Mouse (Mus musculus) intestine, embryonic 16.5 days (tissue): ENCODE results near the gene Ndufv1. TPM values are rescaled to one million over a fixed set of nuclear protein-coding genes. Genes with fewer than 3 reads are reported as not detected.
"Not testable (repeated sequence)": the region's sequence is repeated elsewhere in the genome, so short reads cannot be mapped to it uniquely, and the experiment has no call there.

Experiments
- ATAC-seq: fragments of 200-750 bp; cut with Nextera tagmentation; 2 replicates; pipeline ENCODE4 v1.8.0; 2017; ENCODE audit warnings: moderate TSS enrichment, moderate library complexity
- H3K27ac ChIP-seq: fragments of 300-500 bp; sonication (generic); 2 replicates; pipeline ENCODE4 v1.5.1; 2014; ENCODE audit warnings: mild to moderate bottlenecking, low read length
- H3K27me3 ChIP-seq: fragments of 300-500 bp; sonication (generic); replicated peaks from 2 replicates; pipeline ENCODE4 v1.6.1; 2014; ENCODE audit warnings: low read length, control low read depth, mixed read lengths; ENCODE audit not compliant: control insufficient read depth, insufficient read depth
- H3K36me3 ChIP-seq: fragments of 300-500 bp; sonication (generic); 2 replicates; pipeline ENCODE4 v1.6.1; 2014; ENCODE audit warnings: low read length, control low read depth; ENCODE audit not compliant: control insufficient read depth, insufficient read depth
- H3K4me1 ChIP-seq: fragments of 300-500 bp; sonication (generic); 2 replicates; pipeline ENCODE4 v1.6.1; 2014; ENCODE audit warnings: low read length, control low read depth, mixed read lengths; ENCODE audit not compliant: control insufficient read depth, insufficient read depth
- H3K4me2 ChIP-seq: fragments of 300-500 bp; sonication (generic); 2 replicates; pipeline ENCODE4 v1.6.1; 2014; ENCODE audit warnings: low read depth, low read length, control low read depth
- H3K4me3 ChIP-seq: fragments of 300-500 bp; sonication (generic); 2 replicates; pipeline ENCODE4 v1.5.1; 2014; ENCODE audit warnings: mild to moderate bottlenecking, low read length
- H3K9ac ChIP-seq: fragments of 300-500 bp; sonication (generic); 2 replicates; pipeline ENCODE4 v1.6.1; 2014; ENCODE audit warnings: low read depth, low read length
- H3K9me3 ChIP-seq: fragments of 300-500 bp; sonication (generic); 2 replicates; pipeline ENCODE4 v1.6.1; 2016; ENCODE audit warnings: low read length, control low read depth; ENCODE audit not compliant: control insufficient read depth
- WGBS: fragments of 180-500 bp; shearing (Covaris S2); extraction: QIAGEN DNeasy Blood & Tissue Kit; methylation state at CpG from one replicate; pipeline ENCODE4 v1.1.7; 2014; 5-methylcytosine and 5-hydroxymethylcytosine counted together
- polyA plus RNA-seq: library from polyadenylated mRNA; unstranded; fragments of >200 nt; fragmentation: Nextera tagmentation; extraction: Ambion mirVana; gene quantifications from 2 replicates; pipeline ENCODE4 v1.2.1, GENCODE M21; 2015

Ndufv1 gene
- polyA plus RNA-seq, 1 experiment from 2014 or later = 309 TPM

- H3K4me1 ChIP-seq = peaks cover 4% of the 10 kb centered on the region; the same call in 1 of the 2 replicates
- peak overlapping the region; percentile 94 for H3K27ac ChIP-seq
- 0 out of 2 replicates have a peak overlapping the region, but pooled peaks have one; percentile 12 for H3K9ac ChIP-seq
- H3K36me3 ChIP-seq = no peaks in the 10 kb centered on the region
- H3K4me3 ChIP-seq = no peak overlapping the region
- H3K4me2 ChIP-seq = peak overlapping the region; percentile 19
- no peaks in the 10 kb centered on the region; the same call in 1 of the 2 replicates for H3K9me3 ChIP-seq
- no peaks in the 10 kb centered on the region for H3K27me3 ChIP-seq
- ATAC-seq = peak; percentile 87
- 63% methylated on average over 8 of the region's 8 CpGs for WGBS
These were observed 34.3 kb upstream of the Ndufv1 start for GRCm38 (mm10) chr19:4046866-4047254.

- no peaks in the 10 kb centered on the region; the same call in 1 of the 2 replicates for H3K9me3 ChIP-seq
- WGBS = 29% methylated on average over 16 of the region's 16 CpGs
- no peak within 1 kb of the TSS for H3K4me3 ChIP-seq
These were observed 33.6 kb upstream of the Ndufv1 start, which contains the start of gene Gstp2 for GRCm38 (mm10) chr19:4045966-4046865. Gene Gstp2, minus strand, starts transcription at chr19:4046023.

GRCm38 (mm10) chr19:4044109-4044508, 31.5 kb upstream of the Ndufv1 start:
- not testable (repeated sequence) for H3K4me2 ChIP-seq, H3K36me3 ChIP-seq, H3K27me3 ChIP-seq, H3K9ac ChIP-seq, H3K9me3 ChIP-seq, H3K4me1 ChIP-seq, H3K4me3 ChIP-seq, H3K27ac ChIP-seq, ATAC-seq
- 85% methylated on average over 5 of the region's 5 CpGs for WGBS

More at GRCm38 (mm10) chr19:4045966-4046865, 33.6 kb upstream of the Ndufv1 start, which contains the start of gene Gstp2:
- Histone ChIP-seq H3K27me3 (no peaks in the 10 kb centered on the region), H3K4me1 (peaks cover 4% of the 10 kb centered on the region; the same call in 1 of the 2 replicates), H3K4me2 (peak within 1 kb of the TSS; percentile 23; the same call in 1 of the 2 replicates), H3K27ac (peak within 1 kb of the TSS; percentile 94), H3K36me3 (no peaks in the 10 kb centered on the region), H3K9ac (no peak within 1 kb of the TSS)
- peak; percentile 77 for ATAC-seq

GRCm38 (mm10) chr19:4042124-4042523, 29.5 kb upstream of the Ndufv1 start:
- H3K36me3 ChIP-seq = no peaks in the 10 kb centered on the region
- no peaks in the 10 kb centered on the region for H3K27me3 ChIP-seq
- H3K9ac ChIP-seq = no peak overlapping the region
- H3K4me2 ChIP-seq = peak overlapping the region; percentile 18; the same call in 1 of the 2 replicates
- 61% methylated on average over 14 of the region's 14 CpGs for WGBS
- H3K27ac ChIP-seq = peak overlapping the region; percentile 59
- 0 out of 2 replicates have a peak, but pooled peaks have one; percentile 3 for ATAC-seq
- H3K4me3 ChIP-seq = no peak overlapping the region
- H3K4me1 ChIP-seq = peaks cover 8% of the 10 kb centered on the region
- no peaks in the 10 kb centered on the region for H3K9me3 ChIP-seq

GRCm38 (mm10) chr19:4041500-4041899, 28.9 kb upstream of the Ndufv1 start:
- not testable (repeated sequence) for H3K4me1 ChIP-seq, H3K27me3 ChIP-seq, H3K9me3 ChIP-seq, H3K36me3 ChIP-seq, H3K4me2 ChIP-seq, H3K4me3 ChIP-seq, H3K9ac ChIP-seq, H3K27ac ChIP-seq, ATAC-seq
- WGBS = 82% methylated on average over 3 of the region's 4 CpGs

- H3K4me3 ChIP-seq, H3K4me2 ChIP-seq, H3K27me3 ChIP-seq, H3K27ac ChIP-seq, ATAC-seq, H3K36me3 ChIP-seq, H3K9me3 ChIP-seq, H3K9ac ChIP-seq: not testable (repeated sequence)
- peaks cover 13% of the 10 kb centered on the region for H3K4me1 ChIP-seq
- WGBS = 93% methylated on average over 5 of the region's 5 CpGs
These were observed 28.3 kb upstream of the Ndufv1 start for GRCm38 (mm10) chr19:4040941-4041340.

- H3K4me2 ChIP-seq = peak within 1 kb of the TSS; percentile 80
- peak; percentile 78 for ATAC-seq
- no peaks in the 10 kb centered on the region for H3K9me3 ChIP-seq
- no peaks in the 10 kb centered on the region for H3K27me3 ChIP-seq
- peak within 1 kb of the TSS; percentile 86 for H3K9ac ChIP-seq
- WGBS = under 1% methylated on average over 26 of the region's 26 CpGs
- H3K4me1 ChIP-seq = peaks cover 16% of the 10 kb centered on the region
- peak within 1 kb of the TSS; percentile 84 for H3K27ac ChIP-seq
- 0 out of 2 replicates have a peak, but pooled peaks cover 2% of the 10 kb centered on the region for H3K36me3 ChIP-seq
- peak within 1 kb of the TSS; percentile 72 for H3K4me3 ChIP-seq
These were observed 25.2 kb upstream of the Ndufv1 start, which contains the start of gene Gstp1 for GRCm38 (mm10) chr19:4037788-4038232. Gene Gstp1, minus strand, starts transcription at chr19:4037985.

GRCm38 (mm10) chr19:4037154-4037787, 24.7 kb upstream of the Ndufv1 start:
- 25% methylated on average over 7 of the region's 8 CpGs for WGBS
- Histone ChIP-seq H3K4me3 (peak overlapping the region; percentile 72), H3K9ac (peak overlapping the region; percentile 86), H3K4me2 (peak overlapping the region; percentile 80), H3K4me1 (peaks cover 16% of the 10 kb centered on the region), H3K27ac (peak overlapping the region; percentile 84)
- not testable (repeated sequence) for H3K36me3 ChIP-seq, H3K9me3 ChIP-seq, H3K27me3 ChIP-seq
- peak; percentile 5; the same call in 1 of the 2 replicates for ATAC-seq
